Mouse (Mus musculus): Measurements from ENCODE around the gene Gcm1. TPM values are rescaled to one million over a fixed set of nuclear protein-coding genes. Genes with fewer than 3 reads are reported as not detected.

Gcm1 gene
- polyA plus RNA-seq, 1 experiment from 2014 or later, result 0.12 TPM

- Histone ChIP-seq H3K4me1 (ENCODE audit: control insufficient read depth, insufficient read depth, low read length) (no peaks in the 10 kb centered on the region), H3K4me3 (ENCODE audit: low read depth, low read length) (no peak overlapping the region), H3K4me2 (no peak overlapping the region), H3K27me3 (ENCODE audit: control insufficient read depth, insufficient read depth, low read length) (no peaks in the 10 kb centered on the region), H3K9me3 (ENCODE audit: control insufficient read depth, low read length) (no peaks in the 10 kb centered on the region), H3K9ac (ENCODE audit: low read length) (no peak overlapping the region), H3K27ac (ENCODE audit: low read depth, low read length) (no peak overlapping the region), H3K36me3 (ENCODE audit: control insufficient read depth, insufficient read depth, low read length) (no peaks in the 10 kb centered on the region)
- DNase-seq (ENCODE audit: low spot score, missing footprints) (no peak), ATAC-seq (ENCODE audit: low FRiP score) (no peak)
- 78% methylated on average over 5 of the region's 5 CpGs for WGBS
These were observed 16.4 kb upstream of the Gcm1 start for GRCm38 (mm10) chr9:78035296-78035695.

- no peak overlapping the region for H3K27ac ChIP-seq (ENCODE audit: low read depth, low read length)
These were observed 15.9 kb upstream of the Gcm1 start for GRCm38 (mm10) chr9:78035831-78036230.

GRCm38 (mm10) chr9:78038755-78039489 is 12.8 kb upstream of the Gcm1 start:
- Histone ChIP-seq H3K4me2 (no peak overlapping the region), H3K9ac (ENCODE audit: low read length) (no peak overlapping the region), H3K36me3 (ENCODE audit: control insufficient read depth, insufficient read depth, low read length) (no peaks in the 10 kb centered on the region), H3K27ac (ENCODE audit: low read depth, low read length) (no peak overlapping the region), H3K4me3 (ENCODE audit: low read depth, low read length) (no peak overlapping the region), H3K27me3 (ENCODE audit: control insufficient read depth, insufficient read depth, low read length) (no peaks in the 10 kb centered on the region), H3K4me1 (ENCODE audit: control insufficient read depth, insufficient read depth, low read length) (no peaks in the 10 kb centered on the region), H3K9me3 (ENCODE audit: control insufficient read depth, low read length) (no peaks in the 10 kb centered on the region)
- ATAC-seq (ENCODE audit: low FRiP score), result peak; percentile 65; the same call in 1 of the 2 replicates
- DNase-seq (ENCODE audit: low spot score, missing footprints), result peak; percentile 98
- WGBS, result 39% methylated on average over 17 of the region's 18 CpGs

More at GRCm38 (mm10) chr9:78035831-78036230, 15.9 kb upstream of the Gcm1 start:
- ATAC-seq (ENCODE audit: low FRiP score) (no peak), DNase-seq (ENCODE audit: low spot score, missing footprints) (no peak)
- Histone ChIP-seq H3K4me2 (no peak overlapping the region), H3K4me3 (ENCODE audit: low read depth, low read length) (no peak overlapping the region), H3K9ac (ENCODE audit: low read length) (no peak overlapping the region), H3K36me3 (ENCODE audit: control insufficient read depth, insufficient read depth, low read length) (no peaks in the 10 kb centered on the region), H3K27me3 (ENCODE audit: control insufficient read depth, insufficient read depth, low read length) (no peaks in the 10 kb centered on the region), H3K4me1 (ENCODE audit: control insufficient read depth, insufficient read depth, low read length) (no peaks in the 10 kb centered on the region), H3K9me3 (ENCODE audit: control insufficient read depth, low read length) (no peaks in the 10 kb centered on the region)
- 88% methylated on average over 8 of the region's 8 CpGs for WGBS

GRCm38 (mm10) chr9:78045171-78045570 is 6.6 kb upstream of the Gcm1 start:
- Histone ChIP-seq H3K4me3 (ENCODE audit: low read depth, low read length) (no peak overlapping the region), H3K9ac (ENCODE audit: low read length) (no peak overlapping the region), H3K4me1 (ENCODE audit: control insufficient read depth, insufficient read depth, low read length) (no peaks in the 10 kb centered on the region), H3K27me3 (ENCODE audit: control insufficient read depth, insufficient read depth, low read length) (no peaks in the 10 kb centered on the region), H3K27ac (ENCODE audit: low read depth, low read length) (no peak overlapping the region), H3K36me3 (ENCODE audit: control insufficient read depth, insufficient read depth, low read length) (no peaks in the 10 kb centered on the region), H3K4me2 (no peak overlapping the region), H3K9me3 (ENCODE audit: control insufficient read depth, low read length) (no peaks in the 10 kb centered on the region)
- no peak for ATAC-seq (ENCODE audit: low FRiP score)
- no peak for DNase-seq (ENCODE audit: low spot score, missing footprints)
- WGBS, result 75% methylated on average over 6 of the region's 6 CpGs

- H3K4me2 ChIP-seq, result no peak overlapping the region
- H3K9ac ChIP-seq (ENCODE audit: low read length), result no peak overlapping the region
- H3K36me3 ChIP-seq (ENCODE audit: control insufficient read depth, insufficient read depth, low read length), result no peaks in the 10 kb centered on the region
- H3K4me3 ChIP-seq (ENCODE audit: low read depth, low read length), result no peak overlapping the region
- H3K9me3 ChIP-seq (ENCODE audit: control insufficient read depth, low read length), result no peaks in the 10 kb centered on the region
- ATAC-seq (ENCODE audit: low FRiP score), result no peak
- no peaks in the 10 kb centered on the region for H3K27me3 ChIP-seq (ENCODE audit: control insufficient read depth, insufficient read depth, low read length)
- 61% methylated on average over 20 of the region's 20 CpGs for WGBS
- no peaks in the 10 kb centered on the region for H3K4me1 ChIP-seq (ENCODE audit: control insufficient read depth, insufficient read depth, low read length)
- H3K27ac ChIP-seq (ENCODE audit: low read depth, low read length), result no peak overlapping the region
- no peak for DNase-seq (ENCODE audit: low spot score, missing footprints)
These were observed 5.0 kb upstream of the Gcm1 start for GRCm38 (mm10) chr9:78046755-78047154.

GRCm38 (mm10) chr9:78050452-78050970 is 1.2 kb upstream of the Gcm1 start:
- Histone ChIP-seq H3K27ac (ENCODE audit: low read depth, low read length) (no peak overlapping the region), H3K4me1 (ENCODE audit: control insufficient read depth, insufficient read depth, low read length) (no peaks in the 10 kb centered on the region), H3K4me3 (ENCODE audit: low read depth, low read length) (no peak overlapping the region), H3K4me2 (no peak overlapping the region), H3K27me3 (ENCODE audit: control insufficient read depth, insufficient read depth, low read length) (no peaks in the 10 kb centered on the region), H3K9ac (ENCODE audit: low read length) (no peak overlapping the region), H3K9me3 (ENCODE audit: control insufficient read depth, low read length) (no peaks in the 10 kb centered on the region), H3K36me3 (ENCODE audit: control insufficient read depth, insufficient read depth, low read length) (no peaks in the 10 kb centered on the region)
- no peak for DNase-seq (ENCODE audit: low spot score, missing footprints)
- 57% methylated on average over 5 of the region's 5 CpGs for WGBS
- ATAC-seq (ENCODE audit: low FRiP score), result no peak

GRCm38 (mm10) chr9:78053821-78054220 is 2.1 kb downstream of the Gcm1 start:
- H3K9ac ChIP-seq (ENCODE audit: low read length), result no peak overlapping the region
- H3K9me3 ChIP-seq (ENCODE audit: control insufficient read depth, low read length), result no peaks in the 10 kb centered on the region
- H3K27ac ChIP-seq (ENCODE audit: low read depth, low read length), result no peak overlapping the region
- DNase-seq (ENCODE audit: low spot score, missing footprints), result no peak
- no peaks in the 10 kb centered on the region for H3K27me3 ChIP-seq (ENCODE audit: control insufficient read depth, insufficient read depth, low read length)
- H3K4me2 ChIP-seq, result no peak overlapping the region
- ATAC-seq (ENCODE audit: low FRiP score), result no peak
- 78% methylated on average over 8 of the region's 8 CpGs for WGBS
- H3K36me3 ChIP-seq (ENCODE audit: control insufficient read depth, insufficient read depth, low read length), result no peaks in the 10 kb centered on the region
- H3K4me3 ChIP-seq (ENCODE audit: low read depth, low read length), result no peak overlapping the region
- no peaks in the 10 kb centered on the region for H3K4me1 ChIP-seq (ENCODE audit: control insufficient read depth, insufficient read depth, low read length)

- H3K9me3 ChIP-seq (ENCODE audit: control insufficient read depth, low read length), result no peaks in the 10 kb centered on the region
- no peak overlapping the region for H3K4me3 ChIP-seq (ENCODE audit: low read depth, low read length)
- 78% methylated on average over 3 of the region's 3 CpGs for WGBS
- H3K9ac ChIP-seq (ENCODE audit: low read length), result no peak overlapping the region
- no peak overlapping the region for H3K4me2 ChIP-seq
- H3K4me1 ChIP-seq (ENCODE audit: control insufficient read depth, insufficient read depth, low read length), result no peaks in the 10 kb centered on the region
- DNase-seq (ENCODE audit: low spot score, missing footprints) (no peak), ATAC-seq (ENCODE audit: low FRiP score) (no peak)
- no peak overlapping the region for H3K27ac ChIP-seq (ENCODE audit: low read depth, low read length)
- H3K27me3 ChIP-seq (ENCODE audit: control insufficient read depth, insufficient read depth, low read length), result no peaks in the 10 kb centered on the region
- H3K36me3 ChIP-seq (ENCODE audit: control insufficient read depth, insufficient read depth, low read length), result no peaks in the 10 kb centered on the region
These were observed 2.6 kb downstream of the Gcm1 start for GRCm38 (mm10) chr9:78054298-78054697.

GRCm38 (mm10) chr9:78059525-78060120 is 7.9 kb downstream of the Gcm1 start:
- no peaks in the 10 kb centered on the region for H3K36me3 ChIP-seq (ENCODE audit: control insufficient read depth, insufficient read depth, low read length)
- no peak for DNase-seq (ENCODE audit: low spot score, missing footprints)
- no peak for ATAC-seq (ENCODE audit: low FRiP score)
- H3K27me3 ChIP-seq (ENCODE audit: control insufficient read depth, insufficient read depth, low read length), result no peaks in the 10 kb centered on the region
- H3K4me1 ChIP-seq (ENCODE audit: control insufficient read depth, insufficient read depth, low read length), result no peaks in the 10 kb centered on the region
- no peak overlapping the region for H3K27ac ChIP-seq (ENCODE audit: low read depth, low read length)
- H3K9me3 ChIP-seq (ENCODE audit: control insufficient read depth, low read length), result no peaks in the 10 kb centered on the region
- no peak overlapping the region for H3K4me3 ChIP-seq (ENCODE audit: low read depth, low read length)
- no peak overlapping the region for H3K9ac ChIP-seq (ENCODE audit: low read length)
- WGBS, result 87% methylated on average over 16 of the region's 16 CpGs
- H3K4me2 ChIP-seq, result no peak overlapping the region

Measured in midbrain, embryonic 11.5 days (tissue).